Mouse (Mus musculus) stomach, embryonic 16.5 days (tissue): ENCODE measurements around the gene Gprc5b. TPM values are rescaled to one million over a fixed set of nuclear protein-coding genes. Genes with fewer than 3 reads are reported as not detected.

Experiments used
- ATAC-seq: fragments of 200-750 bp; cut with Nextera tagmentation; 2 replicates; pipeline ENCODE4 v1.8.0; 2017; ENCODE audit warnings: moderate number of reproducible peaks, moderate TSS enrichment; ENCODE audit not compliant: insufficient read depth, low FRiP score
- H3K27ac ChIP-seq: fragments of 300-500 bp; sonication (generic); 2 replicates; pipeline ENCODE4 v1.5.1; 2014; ENCODE audit warnings: low read length
- H3K27me3 ChIP-seq: fragments of 300-500 bp; sonication (generic); 2 replicates; pipeline ENCODE4 v1.6.1; 2014; ENCODE audit warnings: low read length, control low read depth, mixed read lengths; ENCODE audit not compliant: control insufficient read depth, insufficient read depth
- H3K36me3 ChIP-seq: fragments of 300-500 bp; sonication (generic); 2 replicates; pipeline ENCODE4 v1.6.1; 2014; ENCODE audit warnings: low read length; ENCODE audit not compliant: control insufficient read depth, insufficient read depth
- H3K4me1 ChIP-seq: fragments of 300-500 bp; sonication (generic); 2 replicates; pipeline ENCODE4 v1.6.1; 2014; ENCODE audit warnings: low read length, control low read depth, mixed read lengths; ENCODE audit not compliant: control insufficient read depth, insufficient read depth
- H3K4me2 ChIP-seq: fragments of 300-500 bp; sonication (generic); 2 replicates; pipeline ENCODE4 v1.6.1; 2014; ENCODE audit warnings: low read depth, low read length, mixed read lengths
- H3K4me3 ChIP-seq: fragments of 300-500 bp; sonication (generic); replicated peaks from 2 replicates; pipeline ENCODE4 v1.5.1; 2014; ENCODE audit warnings: mild to moderate bottlenecking, low read length
- H3K9ac ChIP-seq: fragments of 300-500 bp; sonication (generic); 2 replicates; pipeline ENCODE4 v1.6.1; 2014; ENCODE audit warnings: low read length
- H3K9me3 ChIP-seq: fragments of 300-500 bp; sonication (generic); replicated peaks from 2 replicates; pipeline ENCODE4 v1.6.1; 2016; ENCODE audit warnings: low read length, control low read depth; ENCODE audit not compliant: control insufficient read depth
- WGBS: fragments of 180-500 bp; shearing (Covaris S2); extraction: QIAGEN DNeasy Blood & Tissue Kit; methylation state at CpG from one replicate; pipeline ENCODE4 v1.1.7; 2014; 5-methylcytosine and 5-hydroxymethylcytosine counted together
- polyA plus RNA-seq: library from polyadenylated mRNA; unstranded; fragments of >200 nt; fragmentation: Nextera tagmentation; extraction: Ambion mirVana; gene quantifications from 2 replicates; pipeline ENCODE4 v1.2.1, GENCODE M21; 2015

Gene Gprc5b
- polyA plus RNA-seq, 1 experiment from 2014 or later: 3.6 TPM

DNA sequence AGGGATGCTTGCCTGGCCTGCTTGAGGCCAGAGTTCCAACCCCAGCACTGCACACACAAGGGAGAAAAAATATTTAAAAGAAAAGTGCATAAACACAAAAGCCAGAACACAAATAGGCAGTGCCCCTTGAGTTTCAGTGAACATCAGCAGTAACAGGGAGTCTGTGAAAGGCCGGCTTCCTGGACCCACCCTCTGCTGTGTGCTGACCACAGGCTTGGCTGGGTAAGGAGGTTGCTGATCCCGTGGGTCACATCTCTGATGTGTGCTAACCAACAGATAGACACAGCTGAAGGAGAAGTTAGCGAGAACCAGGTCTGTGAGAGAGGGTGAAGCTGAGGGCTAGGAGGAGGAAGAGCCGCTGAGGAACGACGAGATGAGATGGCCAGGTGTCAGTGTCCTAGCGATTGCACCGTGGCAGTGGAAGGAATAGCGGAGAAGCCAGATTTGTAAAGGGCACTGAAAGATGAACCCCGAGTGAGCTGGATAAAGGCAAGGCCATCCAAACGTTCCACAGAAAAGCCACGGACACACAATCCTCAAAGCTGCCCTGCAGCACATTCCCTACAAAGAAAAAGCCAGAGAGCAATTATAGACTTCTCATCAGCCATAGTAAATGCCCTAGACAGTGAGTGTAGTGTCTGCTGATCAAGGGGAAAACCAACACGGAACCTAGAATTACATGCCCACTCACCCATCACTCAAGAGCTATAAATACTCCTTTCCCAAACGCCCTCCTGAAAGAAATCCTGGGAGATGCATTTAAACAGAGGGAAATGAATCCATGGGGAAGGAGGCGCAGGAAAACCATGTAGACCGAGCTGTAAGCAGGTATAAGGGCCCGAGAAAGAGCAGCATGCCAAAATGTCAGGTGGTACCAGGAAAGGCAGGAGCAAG lies 63.3 kb downstream of the Gprc5b start:
- H3K4me2 ChIP-seq: no peak overlapping the region
- no peaks in the 10 kb centered on the region for H3K27me3 ChIP-seq
- no peak overlapping the region for H3K9ac ChIP-seq
- ATAC-seq: no peak
- H3K27ac ChIP-seq: no peak overlapping the region
- no peaks in the 10 kb centered on the region for H3K36me3 ChIP-seq
- H3K4me1 ChIP-seq: peaks cover 9% of the 10 kb centered on the region; the same call in 1 of the 2 replicates
- WGBS: 81% methylated on average over 17 of the region's 17 CpGs
- H3K9me3 ChIP-seq: no peaks in the 10 kb centered on the region
- no peak overlapping the region for H3K4me3 ChIP-seq

DNA sequence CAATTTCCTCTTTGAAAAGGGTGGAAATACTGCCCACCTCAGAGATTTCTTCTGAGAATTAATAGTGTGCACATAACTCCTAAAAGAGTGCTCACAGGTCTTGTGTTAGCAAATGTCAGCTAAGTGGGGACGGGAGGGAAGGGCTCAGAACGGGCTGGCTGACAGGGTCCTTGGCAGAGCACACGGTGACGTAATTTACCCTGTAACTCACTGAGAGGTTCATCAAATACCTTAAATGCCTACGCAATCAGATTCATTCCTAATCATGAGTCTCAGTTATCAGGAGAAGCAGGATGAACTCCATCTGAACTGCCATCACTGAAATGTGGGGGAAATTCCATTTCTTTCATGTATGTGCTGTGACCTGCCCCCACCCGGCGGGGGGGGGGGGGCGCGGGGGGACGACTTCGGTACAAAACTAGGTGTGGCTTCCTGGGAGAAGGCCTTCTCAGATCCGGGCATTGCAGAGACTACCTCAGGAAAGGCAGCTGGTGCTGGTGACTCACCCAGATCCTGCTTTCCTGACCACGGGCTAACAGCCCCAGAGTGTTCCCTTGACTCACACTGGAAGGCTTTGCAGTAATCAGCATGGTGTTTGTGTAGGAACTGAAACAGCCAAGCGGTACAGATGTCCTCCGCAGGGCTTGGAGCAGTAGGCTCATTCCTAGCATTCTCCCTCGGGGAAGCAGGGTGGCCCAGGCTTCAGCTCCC lies 65.3 kb downstream of the Gprc5b start:
- WGBS: 22% methylated on average over 16 of the region's 16 CpGs
- ATAC-seq: peak; percentile 89

DNA sequence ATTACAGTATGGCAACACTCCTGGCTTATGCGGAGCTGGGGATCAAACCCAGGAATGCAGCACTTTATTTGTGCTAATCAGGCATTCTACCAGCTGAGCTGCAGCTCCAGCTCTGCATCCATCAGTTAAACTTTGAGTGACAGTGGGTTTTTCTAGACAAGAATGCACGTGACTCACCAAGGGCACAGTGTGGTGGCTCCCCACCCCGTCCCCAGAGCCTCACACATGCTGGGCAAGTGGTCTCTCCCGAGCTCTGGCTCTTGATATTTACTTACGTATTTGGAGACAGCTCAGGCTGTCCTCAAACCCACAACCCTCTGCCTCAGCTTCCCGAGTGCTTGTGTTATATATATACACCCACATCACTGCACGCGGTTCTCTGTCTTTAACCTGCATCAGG lies 66.1 kb downstream of the Gprc5b start:
- no peak overlapping the region for H3K4me2 ChIP-seq
- 56% methylated on average over 8 of the region's 8 CpGs for WGBS
- ATAC-seq: no peak
- H3K4me1 ChIP-seq: peaks cover 9% of the 10 kb centered on the region; the same call in 1 of the 2 replicates
- peak overlapping the region; percentile 73; the same call in 1 of the 2 replicates for H3K27ac ChIP-seq
- H3K27me3 ChIP-seq: no peaks in the 10 kb centered on the region
- no peak overlapping the region for H3K9ac ChIP-seq
- no peaks in the 10 kb centered on the region for H3K36me3 ChIP-seq
- no peak overlapping the region for H3K4me3 ChIP-seq
- no peaks in the 10 kb centered on the region for H3K9me3 ChIP-seq

More for the DNA sequence above, 65.3 kb downstream of the Gprc5b start:
- Histone ChIP-seq H3K36me3 (no peaks in the 10 kb centered on the region), H3K9ac (peak overlapping the region; percentile 4; the same call in 1 of the 2 replicates), H3K9me3 (no peaks in the 10 kb centered on the region), H3K4me2 (0 out of 2 replicates have a peak overlapping the region, but pooled peaks have one; percentile 16), H3K27me3 (no peaks in the 10 kb centered on the region), H3K27ac (peak overlapping the region; percentile 73), H3K4me3 (no peak overlapping the region), H3K4me1 (peaks cover 9% of the 10 kb centered on the region; the same call in 1 of the 2 replicates)

DNA sequence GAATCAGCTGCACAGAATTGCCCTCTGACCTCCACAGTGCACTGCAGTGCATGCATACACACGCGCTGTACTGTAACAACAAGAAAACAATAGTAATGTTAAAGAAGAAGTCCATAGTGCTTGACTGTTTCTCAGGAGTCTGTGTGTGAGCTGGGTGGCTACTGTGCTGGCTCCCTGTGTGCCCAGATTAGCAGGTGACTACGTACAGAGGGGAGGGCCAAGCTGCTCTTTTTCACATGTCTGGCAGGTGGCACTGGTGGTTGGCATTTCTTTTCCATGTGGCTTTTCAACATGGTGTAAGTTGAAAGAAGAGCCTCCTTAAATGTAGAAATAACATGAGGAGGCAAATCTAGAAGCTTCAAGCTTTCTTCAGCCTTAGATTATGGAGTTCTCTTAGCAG lies 66.7 kb downstream of the Gprc5b start:
- H3K36me3 ChIP-seq: no peaks in the 10 kb centered on the region
- H3K9ac ChIP-seq: no peak overlapping the region
- 87% methylated on average over 3 of the region's 3 CpGs for WGBS
- ATAC-seq: no peak
- H3K4me1 ChIP-seq: peaks cover 9% of the 10 kb centered on the region; the same call in 1 of the 2 replicates
- no peaks in the 10 kb centered on the region for H3K27me3 ChIP-seq
- no peak overlapping the region for H3K27ac ChIP-seq
- H3K4me2 ChIP-seq: no peak overlapping the region
- no peak overlapping the region for H3K4me3 ChIP-seq
- H3K9me3 ChIP-seq: no peaks in the 10 kb centered on the region

DNA sequence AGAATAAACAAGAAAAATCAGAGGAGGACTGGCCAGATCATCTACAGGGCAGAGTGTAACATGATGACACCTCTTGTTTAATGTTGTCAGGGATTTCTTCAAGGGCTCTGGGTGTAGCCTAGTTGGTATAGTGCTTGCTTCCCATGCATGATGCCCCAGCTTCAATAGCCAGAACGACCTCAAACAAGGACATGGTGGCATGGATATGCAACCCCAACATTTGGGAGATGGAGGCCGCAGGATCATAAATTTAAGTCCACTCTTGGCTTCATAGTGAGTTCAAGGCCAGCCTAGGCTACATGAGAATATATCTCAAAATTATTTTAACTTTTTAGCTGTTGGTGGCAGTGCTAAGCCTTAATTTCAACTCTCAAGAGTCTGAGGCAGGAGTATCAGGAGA lies 67.7 kb downstream of the Gprc5b start:
- no peak overlapping the region for H3K9ac ChIP-seq
- no peak for ATAC-seq
- H3K27ac ChIP-seq: no peak overlapping the region
- H3K4me3 ChIP-seq: no peak overlapping the region
- WGBS: 86% methylated on average over 2 of the region's 2 CpGs
- H3K4me2 ChIP-seq: no peak overlapping the region
- no peaks in the 10 kb centered on the region for H3K36me3 ChIP-seq
- no peaks in the 10 kb centered on the region for H3K27me3 ChIP-seq
- peaks cover 9% of the 10 kb centered on the region; the same call in 1 of the 2 replicates for H3K4me1 ChIP-seq
- no peaks in the 10 kb centered on the region for H3K9me3 ChIP-seq

DNA sequence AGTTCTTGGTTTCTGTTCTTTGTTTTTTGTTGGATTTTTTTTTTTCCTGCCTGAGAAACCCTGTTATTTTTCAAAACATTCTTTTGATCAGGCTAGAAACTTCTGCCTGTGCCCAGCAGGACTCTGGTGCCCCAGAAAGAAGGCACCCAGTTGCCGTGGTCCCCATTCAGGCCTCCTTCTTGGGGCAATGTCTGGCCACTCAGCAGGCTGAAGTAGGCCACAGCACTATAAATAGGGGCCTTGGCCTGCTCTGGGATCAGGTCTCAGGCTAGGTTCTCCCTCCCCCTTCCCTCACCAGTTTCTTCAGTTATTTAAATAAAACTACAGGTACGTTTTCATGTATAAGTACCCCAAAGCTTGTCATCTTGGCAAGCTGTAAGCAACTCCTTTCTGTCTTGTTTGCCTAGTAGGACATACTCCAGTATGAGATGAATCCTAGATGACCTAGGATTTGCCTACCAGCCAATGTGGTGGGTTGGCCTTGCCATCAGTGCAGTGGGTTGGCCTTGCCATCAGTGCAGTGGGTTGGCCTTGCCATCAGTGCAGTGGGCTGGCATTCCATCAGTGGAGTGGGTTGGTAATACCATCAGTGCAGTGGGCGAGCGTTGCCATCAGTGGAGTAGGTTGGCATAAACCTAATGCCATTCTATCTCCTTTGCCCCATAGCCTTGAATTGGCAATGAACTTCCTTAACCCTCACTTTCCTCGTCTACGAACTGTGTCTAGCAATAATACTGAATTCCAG lies 68.3 kb downstream of the Gprc5b start:
- no peaks in the 10 kb centered on the region for H3K27me3 ChIP-seq
- H3K4me2 ChIP-seq: no peak overlapping the region
- H3K9me3 ChIP-seq: no peaks in the 10 kb centered on the region
- no peak overlapping the region for H3K9ac ChIP-seq
- WGBS: 86% methylated on average over 6 of the region's 6 CpGs
- no peak overlapping the region for H3K27ac ChIP-seq
- peaks cover 9% of the 10 kb centered on the region; the same call in 1 of the 2 replicates for H3K4me1 ChIP-seq
- no peaks in the 10 kb centered on the region for H3K36me3 ChIP-seq
- ATAC-seq: no peak
- H3K4me3 ChIP-seq: no peak overlapping the region

DNA sequence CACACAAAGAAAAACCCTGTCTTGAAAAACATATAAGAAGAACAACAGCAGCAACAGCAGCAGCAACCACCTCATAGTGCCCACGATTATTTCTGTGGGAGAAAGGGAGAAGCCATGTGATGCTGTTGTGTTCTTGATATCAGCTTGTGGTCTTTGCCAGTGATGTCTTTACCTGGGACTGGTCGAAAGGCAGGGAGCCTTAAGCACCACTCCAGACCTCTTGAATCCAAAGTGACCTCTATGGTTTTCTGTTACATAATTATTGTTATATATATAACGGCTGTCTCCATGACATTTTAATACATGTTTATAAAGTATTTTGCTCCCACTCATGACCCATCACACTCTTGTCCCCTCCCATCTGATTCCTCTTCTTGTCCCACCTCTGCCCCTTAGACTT lies 69.5 kb downstream of the Gprc5b start:
- Histone ChIP-seq H3K9ac (no peak overlapping the region), H3K27ac (no peak overlapping the region), H3K4me1 (peaks cover 9% of the 10 kb centered on the region; the same call in 1 of the 2 replicates), H3K9me3 (no peaks in the 10 kb centered on the region), H3K4me2 (no peak overlapping the region), H3K27me3 (no peaks in the 10 kb centered on the region), H3K36me3 (no peaks in the 10 kb centered on the region), H3K4me3 (no peak overlapping the region)
- WGBS: 70% methylated on average over 3 of the region's 3 CpGs
- ATAC-seq: no peak

DNA sequence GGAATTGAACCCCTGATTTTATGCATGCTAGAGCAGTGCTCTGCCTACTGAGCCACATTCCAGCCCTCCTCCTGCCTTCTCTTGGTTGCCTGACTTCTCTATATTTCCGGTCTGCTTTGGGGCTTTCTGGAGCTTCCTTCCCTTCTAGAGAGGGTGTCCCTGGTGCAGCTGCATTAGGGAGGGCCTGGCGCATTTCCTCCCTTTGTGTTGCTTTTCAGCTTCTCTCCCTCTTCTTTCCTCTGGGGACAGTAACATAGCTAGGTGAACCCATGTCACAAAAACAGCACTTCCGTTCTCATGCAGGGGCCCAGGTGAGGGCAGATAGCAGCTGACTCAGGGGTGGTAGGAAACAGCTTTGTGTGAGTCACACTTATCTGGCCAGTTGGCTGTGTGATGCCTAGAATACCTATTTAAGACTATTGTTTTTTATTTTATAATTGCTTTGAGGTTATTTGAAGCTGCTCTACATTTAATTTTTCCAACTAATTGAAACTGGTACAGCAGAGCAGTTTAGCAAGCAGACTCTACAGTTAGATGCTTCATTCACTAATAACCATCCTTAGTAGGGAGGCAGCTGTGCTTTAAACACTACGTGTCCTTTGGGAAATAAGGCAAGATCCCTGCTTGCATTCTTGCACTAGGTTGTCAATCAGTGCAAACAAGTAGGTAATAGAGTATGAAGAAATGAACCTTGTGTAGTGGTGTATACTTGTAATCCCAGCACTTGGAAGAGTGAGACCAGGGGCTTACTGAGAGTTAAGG lies 72.4 kb downstream of the Gprc5b start:
- no peak overlapping the region for H3K9ac ChIP-seq
- no peak overlapping the region for H3K4me2 ChIP-seq
- H3K36me3 ChIP-seq: no peaks in the 10 kb centered on the region
- H3K27me3 ChIP-seq: no peaks in the 10 kb centered on the region
- 57% methylated on average over 4 of the region's 4 CpGs for WGBS
- H3K27ac ChIP-seq: no peak overlapping the region
- no peaks in the 10 kb centered on the region for H3K9me3 ChIP-seq
- no peak overlapping the region for H3K4me3 ChIP-seq
- peak; percentile 33; the same call in 1 of the 2 replicates for ATAC-seq
- no peaks in the 10 kb centered on the region for H3K4me1 ChIP-seq
